Mouse (Mus musculus) brain, embryonic 14.5 days (tissue): Measurements from ENCODE around the gene Prdm1.

Source experiments
- CTCF ChIP-seq: fragments of 200-500 bp; IDR thresholded peaks from 2 replicates; pipeline ENCODE4 v1.5.1; 2012; ENCODE audit warnings: inconsistent platforms, mild to moderate bottlenecking, moderate library complexity, borderline replicate concordance; ENCODE audit not compliant: insufficient read depth, insufficient read length; ENCODE audit errors: extremely low read depth
- POLR2A ChIP-seq: fragments of 200-500 bp; IDR thresholded peaks from 2 replicates; pipeline ENCODE4 v1.6.1; 2012; ENCODE audit warnings: mild to moderate bottlenecking, inconsistent platforms, borderline replicate concordance; ENCODE audit not compliant: poor library complexity, insufficient read depth, insufficient read length, severe bottlenecking; ENCODE audit errors: extremely low read depth

- TF ChIP-seq POLR2A (no peak), CTCF (no peak)
Measured at GRCm38 (mm10) chr10:44444415-44444814, 83.9 kb downstream of the Prdm1 start.
